Mouse (Mus musculus) hindbrain, postnatal 0 days (tissue): ENCODE data around the gene 1700093K21Rik. TPM values are rescaled to one million over a fixed set of nuclear protein-coding genes. Genes with fewer than 3 reads are reported as not detected.

Source experiments
- ATAC-seq: fragments of 200-750 bp; cut with Nextera tagmentation; 2 replicates; pipeline ENCODE4 v1.8.0; 2017; ENCODE audit warnings: mild to moderate bottlenecking, moderate TSS enrichment, moderate library complexity
- DNase-seq: peaks from one replicate; pipeline ENCODE4 v3.0.0-alpha.2; 2015; ENCODE audit warnings: low spot score
- H3K27ac ChIP-seq: fragments of 300-500 bp; sonication (generic); 2 replicates; pipeline ENCODE4 v1.5.1; 2014; ENCODE audit warnings: mild to moderate bottlenecking
- H3K27me3 ChIP-seq: fragments of 300-500 bp; sonication (generic); 2 replicates; pipeline ENCODE4 v1.6.1; 2014; ENCODE audit warnings: low read length, mixed read lengths; ENCODE audit not compliant: insufficient read depth
- H3K36me3 ChIP-seq: fragments of 300-500 bp; sonication (generic); 2 replicates; pipeline ENCODE4 v1.6.1; 2014; ENCODE audit warnings: low read length, mixed read lengths; ENCODE audit not compliant: insufficient read depth
- H3K4me1 ChIP-seq: fragments of 300-500 bp; sonication (generic); 2 replicates; pipeline ENCODE4 v1.6.1; 2014; ENCODE audit warnings: antibody characterized with exemption, low read length, mixed read lengths; ENCODE audit not compliant: insufficient read depth
- H3K4me2 ChIP-seq: fragments of 300-500 bp; sonication (generic); 2 replicates; pipeline ENCODE4 v1.6.1; 2014; ENCODE audit warnings: low read depth, mild to moderate bottlenecking, low read length, moderate library complexity, mixed read lengths
- H3K4me3 ChIP-seq: fragments of 300-500 bp; sonication (generic); 2 replicates; pipeline ENCODE4 v1.5.1; 2014; ENCODE audit warnings: low read length
- H3K9ac ChIP-seq: fragments of 300-500 bp; sonication (generic); replicated peaks from 2 replicates; pipeline ENCODE4 v1.6.1; 2014; ENCODE audit warnings: mild to moderate bottlenecking, low read length, moderate library complexity, mixed read lengths
- H3K9me3 ChIP-seq: fragments of 300-500 bp; sonication (generic); 2 replicates; pipeline ENCODE4 v1.6.1; 2016; ENCODE audit warnings: low read length, mixed read lengths
- CTCF ChIP-seq: IDR thresholded peaks from 2 replicates; pipeline ENCODE4 v1.5.1; 2016; ENCODE audit warnings: antibody characterized with exemption, control low read depth, low read depth
- WGBS: fragments of 180-500 bp; shearing (Covaris S2); extraction: QIAGEN DNeasy Blood & Tissue Kit; methylation state at CpG from one replicate; pipeline ENCODE4 v1.1.7; 2014; 5-methylcytosine and 5-hydroxymethylcytosine counted together
- polyA plus RNA-seq: library from polyadenylated mRNA; unstranded; fragments of >200 nt; fragmentation: Nextera tagmentation; extraction: Ambion mirVana; gene quantifications from 2 replicates; pipeline ENCODE4 v1.2.1, GENCODE M21; 2015
- total RNA-seq: library from RNA; depleted of rRNA; stranded (reverse); fragments of >200 nt; gene quantifications from 2 replicates; pipeline ENCODE4 v1.2.3, GENCODE M21; 2014

Gene 1700093K21Rik
- total and polyA plus RNA-seq, 2 experiments from 2014 or later = 0.21 to 0.26 TPM

DNA sequence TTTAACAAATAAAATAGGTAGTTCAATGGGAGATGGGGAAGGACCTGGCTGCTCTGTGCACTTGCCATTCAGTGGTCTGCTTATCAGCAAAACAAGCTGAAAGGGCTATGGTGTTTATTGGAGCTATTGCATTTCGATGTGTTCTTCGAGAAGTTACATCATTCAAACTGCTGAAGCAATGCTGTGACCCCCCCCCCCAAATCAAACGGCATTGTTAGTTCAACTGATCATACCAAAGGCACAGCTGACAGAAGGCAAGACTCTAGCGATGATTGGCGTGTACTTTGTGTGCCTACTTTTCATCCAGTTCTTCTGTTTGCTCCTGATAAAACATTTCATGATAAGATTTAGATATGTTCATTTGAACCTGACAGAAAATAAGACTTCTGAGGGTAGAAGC, 22.3 kb downstream of the 1700093K21Rik start:
- peak overlapping the region; percentile 78 for H3K4me2 ChIP-seq
- peak overlapping the region; percentile 75 for H3K4me3 ChIP-seq
- peak; percentile 4 for DNase-seq
- no peak for TF ChIP-seq CTCF
- no peaks in the 10 kb centered on the region for H3K9me3 ChIP-seq
- peaks cover 13% of the 10 kb centered on the region for H3K4me1 ChIP-seq
- peak overlapping the region; percentile 85 for H3K9ac ChIP-seq
- ATAC-seq = no peak
- peaks cover 7% of the 10 kb centered on the region for H3K36me3 ChIP-seq
- peak overlapping the region; percentile 97 for H3K27ac ChIP-seq
- H3K27me3 ChIP-seq = no peaks in the 10 kb centered on the region
- 32% methylated on average over 5 of the region's 5 CpGs for WGBS

DNA sequence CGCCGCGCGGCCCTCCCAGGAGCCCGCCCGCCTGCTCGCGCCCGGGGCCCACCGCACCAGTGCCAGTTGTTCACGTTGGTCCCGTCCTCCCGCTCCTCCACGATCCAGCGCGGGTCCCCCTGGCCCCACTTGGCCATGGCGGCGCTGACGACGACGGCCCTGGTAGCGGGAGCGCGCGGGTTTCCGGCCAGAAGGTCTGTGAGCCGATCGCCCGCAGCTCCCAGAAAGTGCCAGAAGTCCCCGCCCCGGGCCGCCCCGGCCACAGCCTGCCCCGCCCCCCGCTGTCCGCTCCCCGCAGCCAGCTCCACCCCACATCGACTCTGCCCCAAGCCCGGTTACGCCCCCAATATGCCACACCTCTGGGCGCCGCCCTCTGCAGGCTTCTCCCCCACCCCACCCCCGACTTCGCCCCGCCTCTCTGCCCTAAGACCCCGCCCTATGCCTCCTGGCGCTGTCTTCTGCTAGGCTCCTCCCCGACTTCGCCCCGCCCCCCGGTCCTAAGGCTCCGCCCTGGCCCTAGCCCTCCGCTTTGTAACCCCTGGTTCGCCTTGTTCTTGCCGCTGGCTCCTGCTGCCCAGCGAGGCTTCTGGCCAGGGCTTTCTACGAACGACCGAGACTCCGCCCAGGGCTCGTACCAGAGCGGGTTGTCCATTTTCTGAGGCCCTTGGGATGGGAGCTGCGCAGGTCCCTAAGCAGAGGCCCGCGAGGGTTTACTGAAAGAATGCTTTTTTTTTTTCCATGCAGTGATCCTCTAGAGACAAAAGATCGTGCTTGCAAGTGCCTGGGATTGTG, 23.0 kb downstream of the 1700093K21Rik start, which contains the start of gene Ahsa2:
TSS of gene Ahsa2 (minus strand) at position 313 of the 792 bp plus-strand sequence.
- peak within 1 kb of the TSS; percentile 75 for H3K4me3 ChIP-seq
- peak within 1 kb of the TSS; percentile 97 for H3K27ac ChIP-seq
- H3K4me2 ChIP-seq = peak within 1 kb of the TSS; percentile 78
- H3K9me3 ChIP-seq = no peaks in the 10 kb centered on the region
- peaks cover 13% of the 10 kb centered on the region for H3K36me3 ChIP-seq
- under 1% methylated on average over 61 of the region's 66 CpGs for WGBS
- peak; percentile 96 for ATAC-seq
- no peaks in the 10 kb centered on the region for H3K27me3 ChIP-seq
- no peak for TF ChIP-seq CTCF
- peak; percentile 96 for DNase-seq
- peak within 1 kb of the TSS; percentile 85 for H3K9ac ChIP-seq
- peaks cover 13% of the 10 kb centered on the region for H3K4me1 ChIP-seq

GRCm38 (mm10) chr11:23497335-23497717, 23.6 kb downstream of the 1700093K21Rik start:
- Histone ChIP-seq H3K4me1 (peaks cover 13% of the 10 kb centered on the region), H3K27me3 (no peaks in the 10 kb centered on the region), H3K4me2 (peak overlapping the region; percentile 78), H3K4me3 (peak overlapping the region; percentile 75), H3K9ac (peak overlapping the region; percentile 85), H3K9me3 (no peaks in the 10 kb centered on the region), H3K36me3 (peaks cover 19% of the 10 kb centered on the region), H3K27ac (peak overlapping the region; percentile 97)
- under 1% methylated on average over 22 of the region's 22 CpGs for WGBS
- TF ChIP-seq CTCF = no peak
- ATAC-seq = peak; percentile 85
- DNase-seq = peak; percentile 90

DNA sequence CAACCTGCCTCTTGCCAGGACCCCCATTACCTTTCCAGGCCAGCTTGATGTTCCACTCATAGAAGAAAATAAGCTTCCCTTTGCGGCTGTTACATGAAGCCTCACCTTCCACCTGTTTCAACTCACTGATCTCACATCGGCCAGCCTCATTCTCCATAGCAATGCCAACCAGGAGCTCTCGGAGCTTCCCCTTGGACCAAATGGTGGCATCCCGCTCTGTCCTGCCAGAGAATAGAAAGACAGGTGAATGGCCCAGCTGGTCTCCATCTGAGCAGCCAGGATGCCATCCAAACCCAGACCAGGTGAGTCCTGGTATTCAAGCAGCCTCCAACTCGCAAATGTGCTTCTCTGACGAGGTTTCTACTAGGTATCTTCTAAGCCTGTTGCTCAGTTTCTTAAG, 24.3 kb downstream of the 1700093K21Rik start:
- Histone ChIP-seq H3K27ac (peak overlapping the region; percentile 97), H3K4me3 (peak overlapping the region; percentile 75)

DNA sequence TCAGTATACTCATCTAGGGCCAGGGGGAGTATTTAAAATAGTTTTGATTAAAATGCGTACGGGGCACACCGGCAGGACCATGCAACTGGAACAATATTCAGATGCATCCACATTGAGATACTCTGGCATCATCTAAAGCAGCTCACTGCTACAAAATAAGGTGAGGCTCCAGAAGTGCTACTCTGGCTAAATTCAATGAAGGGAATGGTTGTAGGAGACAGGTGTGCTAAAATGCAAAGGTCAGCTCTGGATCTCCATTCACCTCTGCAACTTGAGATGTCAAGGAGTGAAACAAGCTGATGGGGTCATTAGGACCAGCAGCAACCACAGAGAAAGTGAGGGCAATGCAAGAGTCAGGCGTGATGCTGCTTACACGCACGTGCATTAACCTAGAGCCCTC, 25.7 kb downstream of the 1700093K21Rik start:
- no peak overlapping the region; the same call in 1 of the 2 replicates for H3K4me2 ChIP-seq
- TF ChIP-seq CTCF = no peak
- peaks cover 13% of the 10 kb centered on the region for H3K4me1 ChIP-seq
- no peak overlapping the region for H3K27ac ChIP-seq
- no peaks in the 10 kb centered on the region for H3K9me3 ChIP-seq
- peaks cover 38% of the 10 kb centered on the region for H3K36me3 ChIP-seq
- ATAC-seq = no peak
- 94% methylated on average over 6 of the region's 6 CpGs for WGBS
- H3K4me3 ChIP-seq = no peak overlapping the region
- H3K27me3 ChIP-seq = no peaks in the 10 kb centered on the region
- no peak for DNase-seq
- H3K9ac ChIP-seq = no peak overlapping the region

More for the DNA sequence above, 24.3 kb downstream of the 1700093K21Rik start:
- DNase-seq (peak; percentile 8), ATAC-seq (no peak)
- TF ChIP-seq CTCF = no peak
- Histone ChIP-seq H3K27me3 (no peaks in the 10 kb centered on the region), H3K9ac (peak overlapping the region; percentile 85), H3K36me3 (peaks cover 24% of the 10 kb centered on the region), H3K4me2 (peak overlapping the region; percentile 78), H3K9me3 (no peaks in the 10 kb centered on the region), H3K4me1 (peaks cover 13% of the 10 kb centered on the region)
- 31% methylated on average over 6 of the region's 6 CpGs for WGBS

DNA sequence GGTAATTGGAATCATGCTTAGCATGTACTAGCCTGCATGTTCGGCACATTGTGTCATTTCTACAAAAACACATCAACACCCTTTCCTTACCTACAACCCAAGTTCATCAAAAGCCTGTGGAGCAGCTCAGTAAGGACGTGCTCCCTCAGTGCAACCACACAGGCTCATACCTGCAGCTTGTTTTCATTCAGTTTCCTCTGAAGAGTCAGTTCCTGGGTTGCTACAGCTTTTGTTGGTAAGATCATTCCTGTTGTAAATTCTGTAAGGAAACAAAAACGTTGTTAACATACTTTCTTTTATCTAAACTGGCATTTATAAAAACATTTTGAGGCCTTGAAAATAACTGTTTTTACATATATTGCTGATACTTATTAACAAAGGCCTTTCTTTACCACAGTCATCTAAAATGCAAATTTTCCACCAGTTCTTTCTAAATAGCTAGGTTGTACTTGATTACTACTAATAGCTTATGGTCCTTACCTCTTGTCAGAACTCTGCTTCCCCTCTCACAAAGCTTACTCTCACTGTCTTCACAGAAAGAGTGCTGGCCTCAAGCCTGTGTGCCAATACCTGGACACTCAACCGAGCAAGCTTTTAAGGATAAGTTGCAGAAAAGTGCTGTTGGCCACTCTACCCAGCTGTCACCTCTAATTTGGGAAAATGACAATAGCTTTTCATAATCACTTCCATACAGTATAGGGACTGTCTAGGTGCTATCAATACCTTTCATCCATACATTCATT, 28.7 kb downstream of the 1700093K21Rik start:
- H3K4me2 ChIP-seq = no peak overlapping the region
- H3K27me3 ChIP-seq = no peaks in the 10 kb centered on the region
- H3K9ac ChIP-seq = no peak overlapping the region
- DNase-seq (no peak), ATAC-seq (no peak)
- H3K4me1 ChIP-seq = peaks cover 13% of the 10 kb centered on the region
- peaks cover 58% of the 10 kb centered on the region for H3K36me3 ChIP-seq
- no peak overlapping the region for H3K27ac ChIP-seq
- no peak overlapping the region for H3K4me3 ChIP-seq
- no peak for TF ChIP-seq CTCF
- no peaks in the 10 kb centered on the region for H3K9me3 ChIP-seq
- 88% methylated on average over 4 of the region's 4 CpGs for WGBS
